Mouse (Mus musculus) right cerebral cortex, postnatal 36 days (tissue): Measurements from ENCODE around the gene Tspan18.

Source experiments
- DNase-seq, 2 experiments: peaks; one replicate each; pipeline ENCODE4 v3.0.0; 2022; ENCODE audit warnings: low spot score in 2 of 2, mixed read lengths in 1 of 2

Gene Tspan18

DNA sequence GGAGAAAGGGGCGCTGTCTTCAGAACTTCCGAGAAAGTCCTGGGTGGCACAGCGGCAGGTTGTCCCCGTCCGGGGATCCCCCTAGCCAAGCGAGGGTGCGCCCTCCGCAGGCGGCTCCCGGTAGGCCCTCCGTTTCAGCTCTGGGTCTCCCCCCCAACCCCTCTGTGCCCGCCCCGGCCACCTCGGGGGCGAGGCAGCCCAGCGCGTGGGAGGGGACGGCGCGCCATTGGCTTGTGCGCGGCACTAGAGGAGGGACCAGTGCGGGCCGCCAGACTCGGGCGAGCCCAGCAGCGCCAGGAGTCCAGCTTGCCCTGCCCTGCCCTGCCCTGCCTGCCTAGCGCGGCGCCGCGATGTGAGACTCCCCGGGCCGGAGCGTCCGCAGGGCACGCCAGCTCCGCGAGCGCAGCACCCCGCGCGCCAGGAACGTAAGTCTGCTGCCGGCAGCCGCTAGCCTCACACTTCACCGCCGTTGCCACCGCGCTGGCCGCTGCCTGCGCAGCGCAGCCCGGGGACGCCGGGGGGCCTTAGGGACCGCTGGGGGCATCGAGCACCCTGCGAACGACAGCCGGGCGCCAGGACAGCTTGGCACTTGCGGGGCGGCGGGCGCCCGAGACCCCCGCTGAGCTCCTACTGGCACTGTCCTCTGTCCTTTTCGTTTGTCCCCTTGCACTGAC is 146.8 kb downstream of the Tspan18 start, which contains the start of gene Trp53i11:
TSS of gene Trp53i11 (plus strand) at position 226 of the 674 bp plus-strand sequence.
- DNase-seq: peak in 1 of 2 experiments; percentile 41

DNA sequence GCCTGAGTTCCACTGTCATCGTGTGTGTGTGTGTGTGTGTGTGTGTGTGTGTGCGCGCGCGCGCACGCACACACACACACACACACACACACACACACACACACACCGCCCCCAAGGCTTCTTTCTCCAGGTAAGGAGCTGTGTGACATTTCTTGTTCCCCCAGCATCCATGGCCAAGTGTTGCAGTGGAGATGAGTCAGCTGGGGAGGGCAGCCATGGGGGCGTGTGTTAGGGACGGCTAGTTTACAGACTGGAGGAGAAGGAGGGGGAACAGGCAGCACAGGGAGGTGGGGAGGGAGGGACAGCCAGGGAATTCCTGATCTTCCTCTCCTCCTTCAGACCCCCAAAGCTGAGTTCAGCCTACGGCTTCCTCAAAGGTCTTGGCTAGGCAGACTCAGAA is 151.4 kb downstream of the Tspan18 start:
- peak; percentile 48 to 65 for DNase-seq

DNA sequence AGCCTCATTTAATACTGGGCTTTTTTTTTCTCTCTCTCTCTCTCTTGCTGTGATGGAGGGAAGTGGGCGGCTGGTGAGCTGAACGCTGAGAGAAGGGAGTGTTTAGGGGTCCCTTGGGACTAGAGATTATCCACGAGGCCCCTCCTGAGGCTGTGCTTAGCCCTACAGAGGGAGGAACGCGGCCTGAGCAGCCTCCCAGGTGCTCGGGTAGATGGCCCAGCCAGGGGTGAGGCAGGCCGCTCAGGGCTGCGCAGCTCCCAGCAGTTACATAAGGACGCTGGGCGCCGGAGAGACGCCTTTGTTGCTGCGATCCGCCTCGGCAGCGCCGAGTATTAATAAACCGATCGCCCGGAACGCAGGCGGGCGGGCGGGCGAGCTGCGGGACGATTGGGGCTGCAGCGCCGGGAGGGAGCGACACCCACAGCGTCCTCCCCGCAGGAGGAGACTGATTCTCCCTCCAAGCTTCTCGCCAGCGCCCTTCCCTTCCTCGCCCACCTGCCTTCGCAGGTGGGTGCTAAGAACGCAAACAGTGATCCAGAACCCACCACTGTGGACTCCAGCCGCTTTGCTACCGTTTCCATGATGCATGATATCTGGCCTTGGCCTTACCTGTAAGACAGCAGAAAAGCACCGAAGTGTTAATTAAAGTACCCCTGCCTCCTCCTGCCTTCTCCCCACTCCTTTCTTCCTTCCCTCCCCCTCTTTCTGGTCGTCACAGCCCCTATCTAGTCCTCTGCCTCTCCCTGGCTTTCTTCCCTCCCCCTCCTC is 154.0 kb downstream of the Tspan18 start:
- DNase-seq: peak; percentile 69 to 72

DNA sequence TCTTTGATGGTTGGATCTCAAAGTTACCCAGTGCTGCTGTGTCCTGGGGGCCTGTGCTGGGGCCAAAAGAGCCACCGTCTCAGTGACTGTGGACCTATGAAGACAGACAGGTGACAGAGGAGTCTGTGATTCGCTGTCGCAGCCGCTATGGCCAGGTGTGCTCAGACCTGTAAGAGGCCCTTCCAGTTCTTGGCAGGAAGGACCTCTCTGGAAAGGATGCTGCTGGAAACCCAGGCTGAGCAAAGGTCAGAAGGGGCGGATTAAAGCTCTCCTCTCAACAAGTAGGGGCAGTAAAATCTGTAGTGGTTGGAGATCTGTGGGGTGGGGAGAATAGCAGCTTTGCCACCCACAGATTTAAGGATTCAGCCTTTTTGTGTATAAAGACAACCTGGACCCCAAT is 154.7 kb downstream of the Tspan18 start:
- DNase-seq: no peak

DNA sequence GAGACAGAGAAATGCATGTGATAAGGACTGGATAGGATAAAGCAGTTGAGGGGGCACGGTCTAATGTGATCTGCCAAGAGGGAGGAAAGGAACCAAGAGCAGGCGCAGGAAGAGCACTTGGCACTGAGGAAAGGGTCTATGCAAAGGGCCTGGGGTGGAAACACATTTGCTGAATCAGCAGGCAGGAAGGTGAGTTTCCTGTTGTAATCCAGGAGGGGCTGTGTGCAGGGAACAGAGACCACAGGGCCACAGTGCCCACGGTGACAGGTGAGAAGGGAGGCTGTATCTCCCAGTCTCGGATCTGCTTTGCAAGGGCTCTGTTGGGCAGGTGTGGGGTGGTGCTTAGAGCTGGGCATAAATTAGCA is 156.0 kb downstream of the Tspan18 start:
- DNase-seq: no peak

DNA sequence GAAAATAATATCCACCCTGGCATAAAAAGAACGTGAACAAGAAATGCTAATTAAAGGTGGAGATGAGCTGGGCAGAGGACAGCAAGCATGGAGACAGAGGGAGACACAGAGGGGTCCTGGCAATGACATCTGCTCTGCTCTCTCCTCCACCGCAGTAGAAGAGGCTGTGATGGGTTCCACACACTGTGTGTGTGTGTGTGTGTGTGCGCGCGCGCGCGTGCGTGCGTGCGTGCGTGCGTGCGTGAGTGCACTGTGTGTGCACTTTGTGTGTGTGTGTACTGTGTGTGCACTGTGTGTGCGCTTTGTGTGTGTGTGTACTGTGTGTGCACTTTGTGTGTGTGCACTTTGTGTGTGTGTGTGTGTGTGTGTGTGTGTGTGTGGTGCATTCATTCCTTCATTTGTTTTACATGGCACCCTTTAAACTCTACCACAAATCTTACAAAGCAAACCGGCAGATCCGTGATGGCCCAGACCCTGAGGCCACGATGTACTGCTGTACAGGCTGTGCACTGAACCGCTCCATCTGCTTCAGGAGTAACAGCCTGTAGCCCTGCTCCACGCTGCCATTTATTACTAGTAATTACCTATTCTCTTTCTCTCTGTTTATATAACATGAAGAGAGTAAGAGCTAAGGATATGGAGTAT is 156.5 kb downstream of the Tspan18 start:
- DNase-seq: no peak

DNA sequence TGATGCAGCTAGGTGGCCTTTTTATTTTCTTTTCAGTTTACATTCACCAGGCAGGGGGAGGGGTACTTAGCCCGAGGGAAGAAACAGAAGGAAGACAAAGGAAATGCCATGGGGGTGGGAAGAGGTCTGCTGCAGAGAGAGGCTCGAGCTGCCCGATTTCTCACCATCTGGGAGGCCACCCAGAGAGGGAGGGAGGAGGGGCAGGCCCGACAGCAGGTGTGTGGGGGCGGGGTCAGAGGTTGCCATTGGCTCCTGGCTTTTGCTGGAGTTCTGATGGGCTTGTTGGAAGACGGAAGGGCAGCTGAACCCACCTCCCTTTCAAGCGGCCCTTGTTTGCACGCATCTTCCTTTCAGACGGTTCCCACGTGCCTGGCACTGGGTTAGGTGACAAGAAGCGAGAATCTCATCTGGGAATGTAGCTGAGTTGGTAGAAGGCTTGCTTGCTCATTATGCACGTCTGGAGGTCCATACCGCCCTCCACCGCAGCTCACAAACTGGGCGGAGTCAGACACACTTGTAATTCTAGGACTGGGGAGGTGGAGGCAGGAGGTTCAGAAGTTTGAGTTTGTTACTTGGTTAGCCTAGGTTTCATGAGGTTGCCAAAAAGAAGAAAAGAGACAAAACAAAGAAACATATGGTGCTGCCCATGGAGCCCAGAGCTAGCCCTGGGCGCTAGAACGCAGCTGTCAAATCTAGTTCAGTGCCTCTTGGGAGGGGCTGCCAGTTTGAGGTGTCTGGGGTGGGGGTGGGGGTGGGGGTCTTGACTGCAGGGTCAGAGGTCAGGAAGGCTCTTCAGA is 157.2 kb downstream of the Tspan18 start:
- DNase-seq: no peak

DNA sequence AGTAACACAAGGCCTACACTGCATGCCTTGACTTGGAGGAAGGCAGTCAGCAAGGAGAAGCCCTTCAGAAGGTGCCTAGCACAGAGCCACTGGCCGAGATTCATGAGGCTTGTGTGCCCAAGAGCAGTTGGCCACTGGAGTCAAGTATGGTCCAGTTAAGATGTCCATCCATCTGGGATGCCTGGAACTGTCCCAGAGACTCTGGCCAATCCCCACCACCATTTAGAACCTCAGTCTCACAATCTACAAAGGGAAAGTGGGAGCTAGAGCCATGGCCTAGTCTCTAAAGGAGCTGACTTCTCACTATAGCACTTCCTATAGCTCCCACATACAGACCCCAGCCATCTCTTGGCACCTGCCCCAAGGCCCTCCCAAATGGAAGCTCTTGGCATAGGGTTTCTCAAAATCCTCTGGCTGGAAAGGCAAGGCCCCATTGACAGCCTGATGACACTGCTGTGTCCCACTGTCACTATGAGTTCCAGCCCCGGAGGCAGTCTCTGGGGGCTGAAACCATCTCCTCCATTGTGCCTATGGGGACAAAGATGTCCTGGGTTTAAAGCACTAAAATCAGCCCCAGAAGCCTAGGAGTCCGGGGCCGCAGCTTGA is 158.0 kb downstream of the Tspan18 start:
- DNase-seq: no peak

DNA sequence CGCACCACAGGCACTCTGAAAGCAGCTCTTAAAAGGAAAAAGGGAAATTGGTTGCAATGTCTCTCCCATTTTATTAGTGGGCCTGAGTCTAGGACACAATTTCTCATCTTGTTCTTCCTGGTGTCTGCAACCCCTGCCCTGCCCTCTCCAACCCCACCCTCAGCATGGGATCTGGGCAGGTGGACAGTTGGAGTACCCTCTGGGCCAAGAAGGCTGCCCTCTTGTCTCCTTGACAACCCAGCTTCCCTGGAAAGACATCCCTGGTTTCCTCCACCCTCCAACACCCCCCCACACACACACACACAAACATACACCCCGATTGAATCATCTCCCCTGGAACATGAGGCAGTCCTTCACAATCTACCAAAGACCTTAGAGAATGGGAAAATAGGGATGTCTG is 158.6 kb downstream of the Tspan18 start:
- no peak for DNase-seq

DNA sequence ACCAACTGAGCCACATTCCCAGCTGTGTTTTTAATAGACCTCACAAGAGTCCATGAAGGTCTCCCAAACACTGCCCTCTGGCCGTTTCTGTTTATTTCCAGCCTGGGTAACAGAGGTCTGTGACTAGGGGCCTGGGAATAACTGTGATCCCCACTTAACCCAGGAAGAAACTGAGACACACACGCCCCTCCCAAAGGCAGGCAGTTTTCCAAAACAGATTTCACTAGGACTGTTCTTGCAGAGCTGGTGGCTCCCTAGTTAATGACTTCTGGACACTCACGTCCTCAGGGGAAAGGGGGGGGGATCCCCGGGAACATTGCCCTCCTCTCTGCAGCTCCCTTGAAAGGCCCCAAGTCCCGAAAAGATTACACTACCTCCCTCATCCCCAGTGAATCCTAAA is 159.0 kb downstream of the Tspan18 start:
- DNase-seq: no peak

DNA sequence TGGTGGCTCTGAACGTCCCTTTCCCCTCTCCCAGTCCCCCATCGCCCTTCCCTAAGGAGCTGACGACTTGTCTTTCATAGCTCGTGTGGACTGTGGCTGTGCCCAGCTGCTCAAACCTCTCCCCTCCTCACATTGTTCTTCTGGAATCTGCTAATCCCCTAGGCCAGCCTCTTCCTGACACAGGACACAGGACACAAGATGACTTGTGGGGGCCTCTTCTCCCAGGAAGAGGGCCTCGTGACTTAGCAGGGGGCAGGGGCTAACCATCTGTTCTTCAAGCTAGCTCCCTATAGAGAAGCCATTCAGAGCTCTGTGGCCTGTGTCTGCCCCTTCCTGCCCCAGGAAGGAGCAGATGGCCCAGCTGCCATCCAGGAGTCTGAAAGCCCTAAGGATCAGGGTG is 160.1 kb downstream of the Tspan18 start:
- DNase-seq: no peak

DNA sequence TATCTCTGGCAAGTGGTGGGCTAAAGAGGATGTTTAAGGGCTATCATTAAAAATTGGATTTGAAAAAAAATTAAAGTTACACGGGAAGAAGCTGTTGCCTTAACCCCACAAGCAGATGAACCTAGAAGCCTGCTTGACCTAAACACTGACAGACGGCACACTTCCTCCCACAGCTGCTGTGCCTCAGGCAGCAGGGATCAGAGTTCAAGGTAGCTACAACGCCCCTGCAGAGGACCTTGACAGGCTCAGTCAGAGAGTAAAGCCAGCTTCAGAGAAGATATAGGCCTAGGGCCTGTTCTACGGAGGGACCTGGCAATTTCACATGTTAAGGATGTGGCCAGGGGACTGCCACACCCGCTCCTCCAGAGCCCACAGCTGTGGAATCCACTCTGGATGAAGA is 161.8 kb downstream of the Tspan18 start:
- DNase-seq: no peak

DNA sequence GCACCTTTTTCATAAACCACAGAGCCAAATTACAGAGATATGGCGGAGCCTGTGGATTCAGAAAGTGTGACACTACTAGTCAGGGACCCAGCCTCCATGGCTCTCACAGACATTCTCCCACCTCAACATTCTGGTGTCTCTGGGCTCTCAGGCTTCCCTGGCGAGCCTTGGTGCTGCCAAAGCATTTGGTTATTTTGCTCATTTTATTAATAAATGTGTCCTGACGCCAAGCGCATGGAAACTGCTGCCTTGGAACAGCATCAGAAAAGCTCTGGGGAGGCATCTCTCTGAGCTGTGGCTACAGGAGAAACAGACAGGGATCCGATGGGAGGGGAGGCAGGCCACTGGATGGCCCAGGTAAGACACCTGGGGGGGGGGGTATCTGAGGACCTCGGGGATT is 162.4 kb downstream of the Tspan18 start:
- DNase-seq: no peak

DNA sequence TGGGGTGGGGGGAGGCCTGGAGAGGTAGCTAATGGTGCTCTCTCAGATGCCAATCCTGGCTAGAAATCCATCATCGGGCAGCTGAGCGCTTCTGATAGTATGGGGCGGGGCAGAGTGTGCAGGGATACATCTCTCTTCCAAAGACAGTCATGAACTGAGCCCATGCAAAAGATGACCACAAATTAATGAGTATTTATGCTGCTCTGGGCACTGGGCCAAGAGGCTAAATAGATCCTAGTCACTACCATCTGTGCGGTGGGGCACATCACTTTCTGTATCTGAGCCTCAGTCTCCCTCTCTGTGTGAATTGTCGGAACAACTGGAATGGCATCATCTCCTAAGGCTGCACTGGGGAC is 163.5 kb downstream of the Tspan18 start:
- no peak for DNase-seq

DNA sequence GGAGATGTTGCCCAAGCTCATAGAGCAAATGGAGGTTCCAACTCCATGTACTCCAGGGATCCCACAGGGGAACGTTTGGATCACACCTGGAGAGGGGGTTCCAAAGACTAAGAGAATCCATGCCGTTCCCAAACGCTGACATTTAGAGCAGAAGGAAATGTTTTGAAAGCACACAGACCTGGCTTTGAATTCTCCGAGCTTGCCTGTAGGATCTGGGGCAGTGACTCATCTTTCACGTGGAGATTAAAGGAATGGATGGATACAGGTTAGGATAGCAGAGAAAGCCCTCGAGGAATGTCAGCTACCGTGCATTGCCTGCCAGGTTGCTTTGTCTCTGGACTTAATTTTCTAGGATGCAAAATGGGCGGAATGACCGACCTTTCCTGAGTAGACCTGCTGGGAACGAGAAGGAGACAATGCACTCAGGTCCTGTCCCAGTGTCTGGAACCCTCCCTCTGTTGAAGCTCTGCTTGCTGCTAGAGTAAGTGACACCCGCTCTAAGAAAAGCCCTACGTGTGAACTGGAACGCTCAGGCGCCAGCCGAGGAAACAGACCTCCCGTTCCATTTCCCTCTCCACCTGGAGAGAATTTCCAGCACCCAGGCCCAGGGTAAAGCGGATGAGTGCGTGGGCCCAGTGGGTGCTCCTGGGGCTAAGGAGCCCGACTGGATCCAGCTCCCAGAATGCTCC is 164.0 kb downstream of the Tspan18 start:
- no peak for DNase-seq

DNA sequence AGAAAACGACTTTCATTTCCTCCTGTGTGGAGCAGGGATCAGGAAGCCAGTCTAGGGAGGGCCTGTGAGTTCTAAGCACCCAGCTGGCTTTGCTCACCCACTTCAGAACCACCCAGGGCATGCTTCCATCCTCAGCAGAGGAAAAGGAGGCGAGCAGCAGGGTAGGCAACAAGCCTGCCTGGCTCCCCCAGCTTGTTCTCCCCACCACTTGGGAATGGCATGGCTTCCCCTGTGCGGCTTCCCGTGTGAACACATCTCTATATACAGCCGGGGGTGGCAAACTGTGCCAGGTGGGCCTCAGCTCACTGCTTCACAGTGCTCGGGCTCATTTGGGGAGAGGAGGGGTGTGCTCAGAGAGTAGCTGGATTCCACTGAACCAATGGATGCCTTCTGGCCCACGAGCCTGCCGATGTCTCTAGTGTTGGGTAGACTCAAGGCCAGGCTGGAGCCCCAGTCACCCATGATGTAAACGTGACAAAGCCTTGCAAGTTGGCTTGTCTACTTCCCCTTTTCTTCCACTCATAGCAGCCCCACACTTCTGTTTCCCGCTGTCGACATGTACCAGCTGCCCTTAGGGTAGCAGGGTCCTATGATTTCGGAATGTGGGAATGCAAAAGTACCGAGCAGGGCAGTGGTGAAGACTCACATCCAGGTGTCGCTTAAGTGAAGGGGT is 167.4 kb downstream of the Tspan18 start:
- DNase-seq: no peak

DNA sequence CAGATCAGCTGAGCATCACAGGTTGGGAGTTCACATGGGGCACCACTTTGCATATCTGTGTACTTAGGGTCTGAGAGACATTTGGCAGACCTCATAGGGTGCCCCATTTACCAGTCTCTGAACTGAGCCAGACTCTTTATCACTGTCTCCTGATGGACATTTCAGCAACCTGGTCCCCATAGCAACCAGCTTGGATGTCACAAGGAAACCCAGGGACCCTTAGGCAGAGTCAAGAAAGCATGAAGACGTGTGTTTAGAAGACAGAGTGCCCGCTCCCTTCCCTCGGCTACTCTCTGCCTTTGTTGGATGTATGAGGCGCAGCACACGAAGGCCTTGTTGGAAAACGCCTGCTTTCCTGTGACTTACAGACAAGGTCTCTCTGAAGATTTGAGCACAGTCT is 168.0 kb downstream of the Tspan18 start:
- DNase-seq: no peak

DNA sequence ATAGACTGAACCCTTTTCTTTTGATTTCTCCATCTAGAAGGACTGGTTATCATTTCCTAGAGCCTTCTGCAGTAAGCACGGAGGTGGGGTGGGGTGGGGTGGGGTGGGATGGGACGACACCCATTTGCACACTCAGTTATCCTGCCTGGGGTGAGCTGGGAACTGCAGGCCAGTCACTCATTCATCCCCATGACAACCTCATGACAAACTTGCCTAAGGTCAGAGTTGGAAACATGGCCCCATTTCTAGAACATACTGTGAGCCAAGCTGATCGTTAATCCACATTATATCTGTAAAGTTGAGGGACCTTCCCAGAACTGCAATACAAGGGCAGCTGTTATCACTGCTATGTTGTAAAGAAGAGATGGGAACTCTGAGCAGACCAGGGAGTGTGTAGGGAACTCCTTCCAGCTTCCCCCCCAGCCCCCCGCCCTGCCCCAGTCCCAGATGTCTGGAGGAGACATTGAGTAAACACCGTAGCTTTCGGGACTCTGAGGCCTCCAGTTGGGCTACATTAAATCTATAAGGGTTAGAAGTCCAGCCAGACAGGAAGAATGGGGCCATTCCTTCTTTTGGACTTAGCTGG is 170.5 kb downstream of the Tspan18 start:
- DNase-seq: no peak

DNA sequence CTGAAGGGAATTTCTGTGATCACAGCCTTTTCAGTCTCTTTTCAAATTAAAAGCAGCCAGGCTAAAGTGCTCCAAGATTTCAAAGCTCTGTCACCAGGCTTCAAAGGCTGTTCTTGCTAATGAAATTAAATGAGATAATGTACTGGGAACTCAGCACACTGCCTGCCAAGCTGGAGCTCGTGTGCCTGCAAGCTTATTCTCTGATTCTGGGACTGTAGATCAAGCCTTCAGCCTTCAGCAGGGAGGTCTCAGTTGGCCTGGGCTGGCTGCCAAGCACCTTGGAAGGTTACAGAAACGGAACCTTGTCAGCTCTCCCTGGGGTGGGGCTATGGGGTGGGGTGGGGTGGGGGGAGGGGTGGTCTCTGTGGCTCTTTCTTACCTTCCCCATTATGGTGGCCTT is 171.0 kb downstream of the Tspan18 start:
- DNase-seq: no peak

DNA sequence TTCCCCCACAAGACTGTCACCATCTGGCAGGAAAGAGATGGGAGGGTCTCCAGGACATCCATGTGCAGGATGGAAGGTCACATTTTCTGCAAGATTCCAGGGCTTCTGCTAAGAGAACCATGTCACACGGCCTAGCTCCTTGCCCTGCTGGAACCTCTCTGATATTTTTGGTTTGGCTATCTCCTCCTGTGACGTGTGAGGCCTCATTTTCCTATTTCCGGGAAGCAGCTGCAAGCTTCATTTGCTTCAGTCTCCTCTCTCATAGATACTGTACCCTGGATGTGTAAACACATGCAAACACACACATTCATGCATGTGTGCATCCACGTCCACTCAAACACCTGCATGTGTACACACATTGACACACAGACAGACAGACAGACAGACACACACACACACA is 171.5 kb downstream of the Tspan18 start:
- DNase-seq: no peak
